Mouse (Mus musculus) ES-CJ7 (cell line): ENCODE results near the gene Mbd3l2.
"Not testable (repeated sequence)": the region's sequence is repeated elsewhere in the genome, so short reads cannot be mapped to it uniquely, and the experiment has no call there.

Experiments used
- DNase-seq: peaks from one replicate; pipeline ENCODE4 v3.0.0; 2011; ENCODE audit warnings: low read depth, low spot score

Mbd3l2 gene

DNA sequence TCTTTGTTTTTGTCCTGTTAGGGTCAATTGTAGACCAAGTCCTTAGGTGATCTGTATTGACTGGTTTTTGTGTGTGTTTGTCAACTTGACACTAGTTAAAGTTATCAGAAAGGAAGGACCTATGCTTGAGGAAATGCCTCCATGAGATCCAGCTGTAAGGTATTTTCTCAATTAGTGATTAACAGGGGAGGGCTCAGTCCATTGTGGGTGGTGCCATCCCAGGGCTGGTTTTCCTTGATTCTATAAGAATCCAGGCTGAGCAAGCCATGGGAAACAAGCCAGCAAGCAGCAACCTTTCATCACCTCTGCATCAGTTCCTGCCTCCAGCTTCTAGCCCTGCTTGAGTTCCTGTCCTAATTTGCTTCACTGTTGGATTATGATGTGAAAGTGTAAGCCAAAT, at the start of gene Mbd3l2:
TSS of gene Mbd3l2 (plus strand) at position 301 of the 400 bp plus-strand sequence.
- DNase-seq: no peak

DNA sequence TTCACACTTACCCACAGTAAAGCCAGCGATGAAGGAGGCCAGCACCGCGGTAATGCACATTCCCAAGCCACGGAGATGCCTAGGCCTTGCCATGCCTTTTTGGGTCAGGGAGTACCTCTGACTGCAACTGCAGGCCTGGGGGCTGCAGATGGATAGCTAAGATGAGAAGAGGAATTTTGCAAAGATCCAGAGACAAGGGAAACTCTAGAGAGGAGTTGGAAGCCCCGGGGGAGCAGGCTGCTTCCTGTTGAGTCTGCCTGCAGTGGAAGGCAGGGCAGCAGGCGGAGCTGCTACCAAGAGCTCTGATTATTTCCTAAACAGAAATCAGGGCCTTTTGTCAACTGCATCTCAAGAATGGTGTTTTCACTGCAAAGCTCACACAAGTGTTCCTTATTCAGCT, 44.7 kb upstream of the Mbd3l2 start:
- DNase-seq: peak; percentile 11

DNA sequence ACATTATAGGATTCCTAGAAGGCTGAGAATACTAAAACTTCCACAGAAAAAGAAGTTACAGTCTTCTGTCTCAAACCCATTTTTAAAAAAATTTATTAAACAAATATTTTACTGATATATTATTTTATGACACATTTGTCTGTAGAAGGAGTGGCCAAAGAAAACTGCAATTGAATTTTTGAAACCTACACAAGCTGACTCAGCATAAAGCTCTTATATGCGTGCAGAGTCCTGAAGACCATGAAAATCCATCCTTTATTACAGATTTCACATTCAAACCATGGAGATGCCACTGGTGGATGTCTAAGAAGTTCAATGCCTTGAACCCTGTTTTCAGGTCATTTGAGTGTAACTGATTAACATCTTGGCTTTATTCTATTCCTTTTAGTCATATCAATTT, 30.8 kb upstream of the Mbd3l2 start:
- DNase-seq: no peak

DNA sequence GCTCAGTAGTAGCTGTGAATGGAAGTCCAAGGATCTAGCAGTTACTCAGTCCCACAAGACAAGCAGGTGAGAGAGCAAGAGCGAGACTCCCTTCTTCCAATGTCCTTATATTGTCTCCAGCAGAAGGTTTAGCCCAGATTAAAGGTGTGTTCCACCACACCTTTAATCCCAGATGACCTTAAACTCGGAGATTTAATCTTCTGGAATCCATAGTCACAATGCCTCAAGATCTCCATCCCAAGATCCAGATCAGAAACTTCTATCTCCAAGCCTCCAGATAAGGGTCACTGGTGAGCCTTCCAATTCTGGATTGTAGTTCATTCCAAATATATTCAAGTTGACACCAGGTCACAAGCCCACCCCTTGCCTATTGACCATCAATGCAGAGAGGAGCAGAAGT, 27.6 kb upstream of the Mbd3l2 start, which contains the start of gene Naalad2:
TSS of gene Naalad2 (minus strand) at position 101 of the 400 bp plus-strand sequence.
- not testable (repeated sequence) for DNase-seq

DNA sequence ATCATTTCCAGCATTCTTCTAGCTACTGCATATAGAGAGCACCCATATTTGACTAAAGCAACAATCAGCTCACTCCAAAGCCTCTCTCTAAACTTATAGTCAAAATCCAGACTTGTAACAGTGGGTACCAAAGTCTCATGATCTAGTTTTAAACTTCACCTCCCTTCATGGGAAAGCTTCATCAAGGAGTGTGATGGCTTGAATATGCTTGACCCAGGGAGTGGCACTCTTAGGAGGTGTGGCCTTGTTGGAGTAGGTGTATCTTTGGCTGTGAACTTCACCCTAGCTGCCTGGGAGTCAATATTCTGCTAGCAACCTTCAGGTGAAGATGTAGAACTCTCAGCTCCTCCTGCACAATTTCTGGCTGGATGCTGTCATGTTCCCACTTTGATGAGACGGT, 26.3 kb upstream of the Mbd3l2 start, which contains the start of gene Ubtfl1:
TSS of gene Ubtfl1 (plus strand) at position 301 of the 400 bp plus-strand sequence.
- DNase-seq: no peak

DNA sequence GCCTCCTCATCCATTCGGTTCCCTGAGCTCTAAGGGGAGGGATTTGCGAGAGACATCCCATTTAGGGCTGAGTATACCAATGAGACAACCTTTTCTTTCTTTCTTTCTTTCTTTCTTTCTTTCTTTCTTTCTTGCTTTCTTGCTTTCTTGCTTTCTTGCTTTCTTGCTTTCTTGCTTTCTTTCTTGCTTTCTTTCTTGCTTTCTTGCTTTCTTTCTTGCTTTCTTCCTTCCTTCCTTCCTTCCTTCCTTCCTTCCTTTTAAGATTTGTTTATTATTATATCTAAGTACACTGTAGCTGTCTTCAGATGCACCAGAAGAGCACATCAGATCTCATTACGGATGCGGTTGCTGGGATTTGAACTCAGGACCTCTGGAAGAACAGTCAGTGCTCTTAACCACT, 18.1 kb upstream of the Mbd3l2 start:
- DNase-seq: not testable (repeated sequence)

DNA sequence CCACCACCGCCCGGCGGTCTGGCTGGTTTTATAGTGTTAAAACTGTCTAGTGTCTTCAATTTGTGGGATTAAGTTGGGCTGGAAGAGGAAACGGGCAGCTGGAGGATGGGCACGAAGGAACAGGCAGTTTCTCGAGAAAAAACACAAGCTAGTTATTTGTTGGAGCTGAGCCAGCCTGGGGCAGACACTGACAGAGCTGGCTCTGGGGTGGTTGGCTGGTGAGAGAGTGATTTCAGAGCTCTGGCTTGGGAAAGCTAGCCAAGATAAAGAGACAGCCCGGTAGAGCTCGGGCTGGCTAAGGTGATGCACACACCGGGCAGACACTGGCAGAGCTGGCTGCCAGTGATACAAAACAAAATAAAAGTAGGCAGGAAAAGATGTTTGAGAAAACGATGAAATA, 1.2 kb downstream of the Mbd3l2 start:
- DNase-seq: no peak

DNA sequence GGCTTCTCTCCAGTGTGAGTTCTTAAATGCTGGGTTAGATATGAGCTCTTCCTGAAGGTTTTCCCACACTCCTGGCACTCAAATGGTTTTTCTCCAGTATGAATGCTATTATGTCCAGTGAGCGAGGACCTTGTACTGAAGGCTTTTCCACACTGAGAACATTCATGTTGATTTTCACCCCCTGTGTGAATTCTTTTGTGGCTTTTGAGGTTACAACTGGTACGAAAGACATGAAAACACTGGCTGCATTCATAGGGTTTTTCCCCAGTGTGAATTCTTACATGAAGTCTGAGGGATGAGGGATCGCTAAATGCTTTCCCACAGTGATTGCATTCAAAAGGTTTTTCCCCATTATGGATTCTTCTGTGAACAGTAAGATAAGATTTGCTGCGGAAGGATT, 26.1 kb downstream of the Mbd3l2 start:
- no peak for DNase-seq

DNA sequence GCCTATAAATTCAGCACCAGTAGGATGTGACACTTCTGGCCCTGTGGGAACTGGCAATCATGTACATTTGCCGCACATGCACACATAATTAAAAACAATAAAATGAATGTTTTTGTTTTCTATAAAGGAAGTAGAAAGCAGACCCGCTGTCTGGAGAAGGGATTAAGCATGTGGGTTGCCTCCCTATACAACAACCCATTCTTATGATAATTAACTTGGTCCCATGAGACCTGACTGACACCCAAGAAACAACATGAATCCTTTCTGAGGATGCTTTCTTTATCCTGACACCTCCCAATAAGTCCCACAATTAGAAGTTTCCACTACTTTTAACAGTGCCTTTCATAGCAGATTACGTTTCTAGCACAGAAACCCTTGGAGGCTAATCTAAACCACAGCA, 36.9 kb downstream of the Mbd3l2 start:
- peak; percentile 3 for DNase-seq

DNA sequence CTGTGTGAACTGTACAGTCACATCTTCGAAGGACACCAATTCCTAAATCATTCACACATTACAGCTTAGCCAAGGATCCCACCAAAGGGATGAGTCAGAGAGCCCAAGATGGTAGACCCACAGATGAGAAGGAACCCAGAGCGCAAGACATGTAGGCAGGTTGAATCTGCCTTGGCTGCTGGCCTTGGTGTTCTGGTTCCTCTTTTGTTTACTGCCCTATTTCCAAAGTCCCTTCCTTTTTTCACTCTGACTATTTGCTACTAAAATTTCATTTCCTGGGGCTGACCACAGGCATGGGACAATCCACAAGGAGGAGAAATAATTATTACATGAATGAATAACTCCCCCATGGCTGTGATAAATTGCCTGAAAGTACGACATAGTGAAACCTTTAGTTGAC, 37.6 kb downstream of the Mbd3l2 start:
- no peak for DNase-seq

DNA sequence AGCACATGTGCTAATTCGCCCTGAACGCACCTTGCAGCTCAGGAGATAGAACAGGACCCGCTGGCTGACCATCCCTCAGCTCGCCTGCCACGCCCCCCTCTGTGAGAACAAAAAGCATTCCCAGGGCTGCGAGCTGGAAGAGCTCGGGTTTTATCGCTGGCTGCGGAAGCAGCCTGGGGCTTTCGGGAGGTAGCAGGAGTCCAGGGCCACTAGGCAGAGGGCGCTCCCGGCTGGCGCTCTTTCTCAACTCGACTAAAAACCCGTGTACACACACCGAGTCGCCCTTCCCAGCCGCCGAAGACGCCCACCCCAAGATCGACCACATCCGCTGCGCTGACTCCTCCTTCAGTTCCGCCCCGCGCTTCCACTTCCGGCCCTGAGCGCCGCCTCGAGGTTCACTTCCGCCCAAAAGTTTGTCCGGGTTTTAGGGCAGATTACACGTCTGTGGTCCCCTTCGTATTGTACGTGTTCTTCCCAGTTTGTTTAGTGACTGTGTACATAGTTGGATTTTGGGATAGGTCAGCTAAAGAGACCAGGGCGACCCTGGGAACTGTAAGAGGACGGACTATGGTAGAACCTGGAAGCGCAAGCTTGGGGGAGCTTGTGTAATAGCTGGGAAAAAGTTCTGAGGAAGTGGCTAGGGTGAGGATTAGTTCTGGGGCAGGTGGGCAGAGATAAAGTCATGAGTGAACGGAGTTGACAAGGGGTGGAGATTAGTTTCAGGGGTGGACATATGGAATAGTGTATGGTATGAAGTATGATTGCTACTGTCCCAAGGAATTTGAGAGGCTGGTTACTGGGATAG, 43.1 kb downstream of the Mbd3l2 start:
- peak; percentile 86 for DNase-seq

DNA sequence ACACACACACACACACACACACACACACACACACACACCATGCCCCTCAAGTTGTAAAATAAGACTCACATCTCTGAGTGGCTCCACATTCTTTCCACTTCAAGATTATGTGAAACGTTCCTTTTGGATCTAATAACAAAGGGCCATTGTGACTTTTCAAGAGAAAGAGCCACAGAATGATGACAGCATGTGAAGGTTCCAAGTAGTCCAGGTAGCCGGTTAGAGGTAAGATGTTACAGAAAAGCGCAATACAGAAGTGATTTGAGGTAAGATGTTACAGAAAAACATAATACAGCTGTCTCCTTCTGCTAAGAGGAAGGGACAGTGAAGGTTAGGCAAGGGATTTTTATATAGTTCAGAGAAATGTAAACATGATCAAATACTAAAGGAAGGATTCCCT, 47.7 kb downstream of the Mbd3l2 start, which contains the start of the genes Zfp558 and Mbd3l1:
TSS of gene Zfp558 (minus strand) at position 101 of the 400 bp plus-strand sequence.
TSS of gene Mbd3l1 (plus strand) at position 192 of the 400 bp plus-strand sequence.
- DNase-seq: no peak
